8 mouse cellular contexts compared by ENCODE assay signal in genomic region chr5:115844766-115845634, GRCm38 (mm10). TPM values are rescaled to one million over a fixed set of nuclear protein-coding genes. Genes with fewer than 3 reads are reported as not detected.
A peak's percentile ranks its signal among the peaks of the same experiment; 100 is the strongest.
DNase-seq lines count a peak whose midpoint lies in the region; ATAC-seq and TF ChIP-seq lines count a peak whose summit lies in the region.

Gene Cit (plus strand): TSS chr5:115845278.

- no peaks in the 10 kb centered on the region for H3K27me3 ChIP-seq in erythroblast, embryonic 14.5 days (ENCODE audit: control insufficient read depth)
- H3K27me3 ChIP-seq in heart, embryonic 12.5 days (replicated peaks), result no peaks in the 10 kb centered on the region
- no peaks in the 10 kb centered on the region for H3K27me3 ChIP-seq in kidney, embryonic 16.5 days (ENCODE audit: insufficient read depth, low read length)
- H3K27me3 ChIP-seq in liver, adult 2 months (ENCODE audit: control insufficient read depth, insufficient read depth, low read length), result no peaks in the 10 kb centered on the region

- peak within 1 kb of the TSS; percentile 91 for H3K9ac ChIP-seq in heart, embryonic 12.5 days
- H3K9ac ChIP-seq in kidney, embryonic 16.5 days (replicated peaks; ENCODE audit: low read length), result peak within 1 kb of the TSS; percentile 85
- H3K9ac ChIP-seq in liver, adult 2 months (ENCODE audit: low read depth, low read length), result peak within 1 kb of the TSS; percentile 43; the same call in 1 of the 2 replicates

- no peak for TF ChIP-seq POLR2A in liver, adult 2 months (IDR thresholded peaks at IDR 0.05; ENCODE audit: extremely low read depth, insufficient read depth, low read length)

- peak; percentile 95 for DNase-seq in CD4-positive, CD25-positive, alpha-beta regulatory T cell, adult 2 months (ENCODE audit: low read depth, low spot score)
- peak; percentile 89 for DNase-seq in brain, embryonic 18.5 days (ENCODE audit: low read depth, low spot score)
- peak; percentile 22 for DNase-seq in liver, adult 2 months (ENCODE audit: extremely low read depth, low read depth, low spot score)
- peak; percentile 91 to 94 for DNase-seq in spleen, postnatal 36 days (ENCODE audit: low spot score in 2 of 2)

- peaks cover 51% of the 10 kb centered on the region for H3K4me1 ChIP-seq in erythroblast, embryonic 14.5 days (ENCODE audit: control insufficient read depth)
- peaks cover 21% of the 10 kb centered on the region for H3K4me1 ChIP-seq in heart, embryonic 12.5 days (replicated peaks)
- peaks cover 26% of the 10 kb centered on the region for H3K4me1 ChIP-seq in kidney, embryonic 16.5 days (ENCODE audit: insufficient read depth, low read length)
- no peaks in the 10 kb centered on the region for H3K4me1 ChIP-seq in liver, adult 2 months (ENCODE audit: control insufficient read depth, insufficient read depth, low read length)

- H3K79me2 ChIP-seq in liver, adult 2 months (ENCODE audit: control insufficient read depth, insufficient read depth, low read length), result no peaks in the 10 kb centered on the region

- H3K27ac ChIP-seq in heart, embryonic 12.5 days (ENCODE audit: poor library complexity, severe bottlenecking), result peak within 1 kb of the TSS; percentile 69
- peak within 1 kb of the TSS; percentile 76 for H3K27ac ChIP-seq in kidney, embryonic 16.5 days (ENCODE audit: low read length)
- no peak within 1 kb of the TSS for H3K27ac ChIP-seq in liver, adult 2 months (replicated peaks; ENCODE audit: insufficient read depth, low read depth, low read length)

- peak; percentile 98 for ATAC-seq in heart, embryonic 12.5 days (ENCODE audit: insufficient number of reproducible peaks, low FRiP score)
- peak; percentile 99 for ATAC-seq in kidney, embryonic 16.5 days (ENCODE audit: low FRiP score, low TSS enrichment)
- ATAC-seq in monocyte, adult 5-6 weeks (replicated peaks; ENCODE audit: insufficient number of reproducible peaks, low FRiP score, low TSS enrichment, poor library complexity, severe bottlenecking), result peak; percentile 98

- WGBS in heart, embryonic 12.5 days, result 0% methylated on average over 42 of the region's 42 CpGs
- WGBS in kidney, embryonic 16.5 days, result under 1% methylated on average over 42 of the region's 42 CpGs
- 1% methylated on average over 42 of the region's 42 CpGs for WGBS in liver, adult 2 months

- H3K4me3 ChIP-seq in erythroblast, embryonic 14.5 days (replicated peaks), result peak within 1 kb of the TSS; percentile 100
- H3K4me3 ChIP-seq in heart, embryonic 12.5 days, result peak within 1 kb of the TSS; percentile 96
- peak within 1 kb of the TSS; percentile 86 for H3K4me3 ChIP-seq in kidney, embryonic 16.5 days (ENCODE audit: low read length)
- H3K4me3 ChIP-seq in liver, adult 2 months (ENCODE audit: insufficient read depth, low read depth, low read length), result peak within 1 kb of the TSS; percentile 52

- no peak for TF ChIP-seq CTCF in liver, adult 2 months (IDR thresholded peaks at IDR 0.05; ENCODE audit: low read depth, low read length)

- peak within 1 kb of the TSS; percentile 98 for H3K4me2 ChIP-seq in heart, embryonic 12.5 days
- H3K4me2 ChIP-seq in kidney, embryonic 16.5 days (replicated peaks; ENCODE audit: low read depth, low read length), result peak within 1 kb of the TSS; percentile 90

- H3K9me3 ChIP-seq in erythroblast, embryonic 14.5 days (ENCODE audit: control insufficient read depth, low read length), result peaks cover 5% of the 10 kb centered on the region
- 0 out of 2 replicates have a peak, but pooled peaks cover 7% of the 10 kb centered on the region for H3K9me3 ChIP-seq in heart, embryonic 12.5 days (replicated peaks)
- H3K9me3 ChIP-seq in kidney, embryonic 16.5 days (ENCODE audit: low read length), result 0 out of 2 replicates have a peak, but pooled peaks cover 3% of the 10 kb centered on the region

- peaks cover 44% of the 10 kb centered on the region for H3K36me3 ChIP-seq in erythroblast, embryonic 14.5 days (ENCODE audit: control insufficient read depth)
- peaks cover 22% of the 10 kb centered on the region for H3K36me3 ChIP-seq in heart, embryonic 12.5 days
- H3K36me3 ChIP-seq in kidney, embryonic 16.5 days (ENCODE audit: insufficient read depth, low read length), result peaks cover 13% of the 10 kb centered on the region; the same call in 1 of the 2 replicates
- H3K36me3 ChIP-seq in liver, adult 2 months (ENCODE audit: control insufficient read depth, insufficient read depth, low read length), result no peaks in the 10 kb centered on the region

RNA-seq across cellular contexts. Expression of gene Cit, which starts in this region (rescaled TPM):
- polyA plus RNA-seq in erythroblast, embryonic 14.5 days (2012), result 13.6 and 14.1 TPM in 2 replicates
- 28.5 and 29.3 TPM in 2 replicates for polyA plus RNA-seq in heart, embryonic 12.5 days (2016; fragmentation: Nextera tagmentation; extraction: Ambion mirVana)
- 30.4 and 36.6 TPM in 2 replicates for polyA plus RNA-seq in kidney, embryonic 16.5 days (2015; fragmentation: Nextera tagmentation; extraction: Ambion mirVana)
- total RNA-seq in liver, adult 2 months (2014; rRNA removed), result 0.74 and 1.3 TPM in 2 replicates
- polyA plus RNA-seq in liver, adult 2 months (2012; rRNA removed), result 0.22 and 0.43 TPM in 2 replicates
- total RNA-seq in monocyte, adult 5-6 weeks (2017), result 3.9 to 4.6 TPM (median 4.4 TPM) in 3 replicates

Comparison
In these comparisons a context has a peak if more than half of its experiments do, and no peak if none do; other contexts are left out.
1. RNA of gene Cit (polyA plus RNA-seq): 30.4 to 36.6 TPM in kidney, embryonic 16.5 days, 28.5 to 29.3 TPM in heart, embryonic 12.5 days and 13.6 to 14.1 TPM in erythroblast, embryonic 14.5 days; 0.22 to 0.43 TPM in liver, adult 2 months; every median in the first group is over 10 times any median in the second.
2. DNase-seq: peak in every context shown above with its lines; median percentile 95 in CD4-positive, CD25-positive, alpha-beta regulatory T cell, adult 2 months; 92 in spleen, postnatal 36 days; 89 in brain, embryonic 18.5 days; 22 in liver, adult 2 months.
3. Peak in every context shown above with its lines, with median percentiles within 50 percentile points of each other: H3K4me3 ChIP-seq, ATAC-seq and H3K9ac ChIP-seq.